Mouse (Mus musculus): Measurements from ENCODE around the gene Zcchc7. TPM values are rescaled to one million over a fixed set of nuclear protein-coding genes. Genes with fewer than 3 reads are reported as not detected.
"Not testable (repeated sequence)": the region's sequence is repeated elsewhere in the genome, so short reads cannot be mapped to it uniquely, and the experiment has no call there.

The Zcchc7 gene
- total and polyA plus RNA-seq, 3 experiments: 17.8 to 18.2 TPM; not detected in 1

- Histone ChIP-seq H3K4me1 (ENCODE audit: control insufficient read depth in 1 of 2, insufficient read depth in 2 of 2, low read length in 2 of 2) (peaks cover 6 to 9% of the 10 kb centered on the region in 2 experiments), H3K9me3 (replicated peaks; ENCODE audit: insufficient read depth, low read length) (no peaks in the 10 kb centered on the region), H3K36me3 (ENCODE audit: control insufficient read depth in 1 of 2, insufficient read depth in 2 of 2, low read length in 2 of 2) (peaks cover 0 to 6% of the 10 kb centered on the region in 2 experiments; a peak in 2 of 4 replicates), H3K79me2 (ENCODE audit: control insufficient read depth, insufficient read depth, low read length, poor library complexity) (no peaks in the 10 kb centered on the region), H3K9ac (ENCODE audit: control insufficient read depth, low read depth, low read length, poor library complexity, severe bottlenecking) (no peak overlapping the region), H3K27ac (ENCODE audit: control insufficient read depth, low read depth, low read length) (no peak overlapping the region), H3K27me3 (ENCODE audit: control insufficient read depth in 1 of 2, insufficient read depth in 2 of 2, low read length in 2 of 2) (no peaks in the 10 kb centered on the region), H3K4me3 (ENCODE audit: control insufficient read depth in 1 of 2, insufficient read depth in 1 of 2, low read depth in 2 of 2, low read length in 2 of 2) (no peak overlapping the region)
- DNase-seq (ENCODE audit: low read depth, low spot score): no peak
- TF ChIP-seq MAX (IDR thresholded peaks at IDR 0.05; ENCODE audit: low read length) (no peak), JUND (IDR thresholded peaks at IDR 0.05; ENCODE audit: low read depth, low read length) (no peak), HCFC1 (IDR thresholded peaks at IDR 0.05; ENCODE audit: low read depth, low read length) (no peak), NRF1 (IDR thresholded peaks at IDR 0.05; ENCODE audit: insufficient read depth, low read depth, low read length, poor library complexity, severe bottlenecking) (no peak), TAL1 (IDR thresholded peaks at IDR 0.05; ENCODE audit: low read length) (no peak), E2F4 (IDR thresholded peaks at IDR 0.05; ENCODE audit: borderline replicate concordance, low read depth, low read length) (no peak), KAT2A (conservative IDR thresholded peaks at IDR 0.05; ENCODE audit: low read depth, low read length) (no peak), ZKSCAN1 (IDR thresholded peaks at IDR 0.05; ENCODE audit: low read depth, low read length) (no peak), CHD2 (IDR thresholded peaks at IDR 0.05; ENCODE audit: low read length) (no peak), MYC (IDR thresholded peaks at IDR 0.05; ENCODE audit: low read depth, low read length) (no peak), MAZ (IDR thresholded peaks at IDR 0.05; ENCODE audit: low read depth, low read length) (no peak), RAD21 (IDR thresholded peaks at IDR 0.05; ENCODE audit: low read depth, low read length) (no peak), POLR2AphosphoS2 (IDR thresholded peaks at IDR 0.05; ENCODE audit: low read length) (no peak), USF2 (IDR thresholded peaks at IDR 0.05; ENCODE audit: borderline replicate concordance in 1 of 2, insufficient read depth in 1 of 2, low read depth in 1 of 2, low read length in 2 of 2) (no peak), POLR2AphosphoS5 (IDR thresholded peaks at IDR 0.05; ENCODE audit: borderline replicate concordance, low read depth, low read length) (no peak), USF1 (IDR thresholded peaks at IDR 0.05; ENCODE audit: low read depth, low read length) (no peak), BHLHE40 (IDR thresholded peaks at IDR 0.05; ENCODE audit: borderline replicate concordance, low read depth, low read length) (no peak), TCF12 (IDR thresholded peaks at IDR 0.05; ENCODE audit: low read depth, low read length) (no peak), ZNF384 (IDR thresholded peaks at IDR 0.05; ENCODE audit: low read depth, low read length) (no peak), MXI1 (IDR thresholded peaks at IDR 0.05; ENCODE audit: low read depth, low read length) (no peak)
These were observed 188.9 kb downstream of the Zcchc7 start for GRCm38 (mm10) chr4:44944426-44945075.

- not testable (repeated sequence) for DNase-seq (ENCODE audit: low read depth, low spot score); H3K27me3 ChIP-seq (ENCODE audit: control insufficient read depth in 1 of 2, insufficient read depth in 2 of 2, low read length in 2 of 2); H3K4me3 ChIP-seq (ENCODE audit: control insufficient read depth in 1 of 2, insufficient read depth in 1 of 2, low read depth in 2 of 2, low read length in 2 of 2); H3K36me3 ChIP-seq (ENCODE audit: control insufficient read depth in 1 of 2, insufficient read depth in 2 of 2, low read length in 2 of 2); H3K4me1 ChIP-seq (ENCODE audit: control insufficient read depth in 1 of 2, insufficient read depth in 2 of 2, low read length in 2 of 2); H3K9me3 ChIP-seq (replicated peaks; ENCODE audit: insufficient read depth, low read length); H3K9ac ChIP-seq (ENCODE audit: control insufficient read depth, low read depth, low read length, poor library complexity, severe bottlenecking); H3K27ac ChIP-seq (ENCODE audit: control insufficient read depth, low read depth, low read length); H3K79me2 ChIP-seq (ENCODE audit: control insufficient read depth, insufficient read depth, low read length, poor library complexity)
- TF ChIP-seq TBP (IDR thresholded peaks at IDR 0.05; ENCODE audit: low read depth, low read length): peak; percentile 82
These were observed 190.4 kb downstream of the Zcchc7 start for GRCm38 (mm10) chr4:44946126-44946525.

All from MEL (cell line).